Mouse (Mus musculus) kidney, adult 2 months (tissue): ENCODE results near the gene Herc1. TPM values are rescaled to one million over a fixed set of nuclear protein-coding genes. Genes with fewer than 3 reads are reported as not detected.

Experiments
- DNase-seq: peaks from one replicate; pipeline ENCODE4 v3.0.0; 2021
- H3K27ac ChIP-seq: fragments of 200-500 bp; 2 replicates; pipeline ENCODE4 v1.5.1; 2012; ENCODE audit warnings: low read depth, low read length, control low read depth, inconsistent platforms; ENCODE audit not compliant: insufficient read depth
- H3K27me3 ChIP-seq: fragments of 200-500 bp; replicated peaks from 2 replicates; pipeline ENCODE4 v1.6.1; 2012; ENCODE audit warnings: mild to moderate bottlenecking, moderate library complexity, low read length, inconsistent platforms; ENCODE audit not compliant: control insufficient read depth, insufficient read depth
- H3K36me3 ChIP-seq: fragments of 200-500 bp; 2 replicates; pipeline ENCODE4 v1.6.1; 2012; ENCODE audit warnings: mild to moderate bottlenecking, moderate library complexity, low read length, inconsistent platforms; ENCODE audit not compliant: control insufficient read depth, insufficient read depth
- H3K4me1 ChIP-seq: fragments of 200-500 bp; 2 replicates; pipeline ENCODE4 v1.6.1; 2011; ENCODE audit warnings: low read length; ENCODE audit not compliant: control insufficient read depth, insufficient read depth
- H3K4me3 ChIP-seq: fragments of 200-500 bp; 2 replicates; pipeline ENCODE4 v1.5.1; 2011; ENCODE audit warnings: mild to moderate bottlenecking, low read depth, low read length, control low read depth; ENCODE audit not compliant: insufficient read depth
- CTCF ChIP-seq: fragments of 200-500 bp; conservative IDR thresholded peaks from 2 replicates; pipeline ENCODE4 v1.5.1; 2011; ENCODE audit warnings: low read depth, mild to moderate bottlenecking, control low read depth, low read length, moderate library complexity, mixed read lengths; ENCODE audit not compliant: insufficient read depth, insufficient read length
- POLR2A ChIP-seq: fragments of 200-500 bp; IDR thresholded peaks from one replicate; pipeline ENCODE4 v1.6.1; 2011; ENCODE audit warnings: low read depth, low read length, control low read depth
- WGBS: fragments of 180-500 bp; shearing (Covaris S2); methylation state at CpG from one replicate; pipeline ENCODE4 v1.1.7; 2018; 5-methylcytosine and 5-hydroxymethylcytosine counted together
- polyA plus RNA-seq: library from polyadenylated mRNA; depleted of rRNA; stranded (reverse); fragments of >200 nt; gene quantifications from 2 replicates; pipeline ENCODE4 v1.2.3, GENCODE M21; 2012

Herc1 gene
- polyA plus RNA-seq, 1 experiment, result 12.0 TPM

GRCm38 (mm10) chr9:66332393-66332792 is 17.9 kb upstream of the Herc1 start:
- H3K27me3 ChIP-seq, result no peaks in the 10 kb centered on the region
- no peak for TF ChIP-seq POLR2A
- no peak for TF ChIP-seq CTCF
- whole genome bisulfite sequencing, result 90% methylated on average over 2 of the region's 2 CpGs
- H3K36me3 ChIP-seq, result no peaks in the 10 kb centered on the region
- H3K27ac ChIP-seq, result no peak overlapping the region
- no peak for DNase-seq
- no peak overlapping the region for H3K4me3 ChIP-seq
- H3K4me1 ChIP-seq, result no peaks in the 10 kb centered on the region

- no peaks in the 10 kb centered on the region for H3K36me3 ChIP-seq
- DNase-seq, result no peak
- H3K4me1 ChIP-seq, result no peaks in the 10 kb centered on the region
- TF ChIP-seq CTCF (no peak), POLR2A (no peak)
- no peak overlapping the region for H3K4me3 ChIP-seq
- H3K27ac ChIP-seq, result no peak overlapping the region
- no peaks in the 10 kb centered on the region for H3K27me3 ChIP-seq
Observed at GRCm38 (mm10) chr9:66337280-66337679, 13.0 kb upstream of the Herc1 start.

- DNase-seq, result no peak
- WGBS, result 65% methylated on average over 3 of the region's 3 CpGs
- no peaks in the 10 kb centered on the region for H3K36me3 ChIP-seq
Observed at GRCm38 (mm10) chr9:66338005-66338782, 12.1 kb upstream of the Herc1 start.

GRCm38 (mm10) chr9:66339714-66340113 is 10.5 kb upstream of the Herc1 start:
- Histone ChIP-seq H3K27ac (no peak overlapping the region), H3K4me1 (no peaks in the 10 kb centered on the region), H3K36me3 (no peaks in the 10 kb centered on the region), H3K27me3 (no peaks in the 10 kb centered on the region), H3K4me3 (no peak overlapping the region)
- no peak for TF ChIP-seq POLR2A
- no peak for TF ChIP-seq CTCF
- no peak for DNase-seq
- WGBS, result 68% methylated on average over 1 of the region's 1 CpGs

More at GRCm38 (mm10) chr9:66338005-66338782, 12.1 kb upstream of the Herc1 start:
- Histone ChIP-seq H3K4me3 (no peak overlapping the region), H3K27ac (no peak overlapping the region), H3K4me1 (no peaks in the 10 kb centered on the region), H3K27me3 (no peaks in the 10 kb centered on the region)
- TF ChIP-seq CTCF (no peak), POLR2A (no peak)

GRCm38 (mm10) chr9:66340394-66341094 is 9.7 kb upstream of the Herc1 start:
- no peaks in the 10 kb centered on the region for H3K36me3 ChIP-seq
- DNase-seq, result no peak
- no peaks in the 10 kb centered on the region for H3K4me1 ChIP-seq
- 95% methylated on average over 3 of the region's 3 CpGs for WGBS
- H3K4me3 ChIP-seq, result no peak overlapping the region
- H3K27ac ChIP-seq, result no peak overlapping the region
- no peaks in the 10 kb centered on the region for H3K27me3 ChIP-seq
- TF ChIP-seq POLR2A, result no peak
- no peak for TF ChIP-seq CTCF

DNA sequence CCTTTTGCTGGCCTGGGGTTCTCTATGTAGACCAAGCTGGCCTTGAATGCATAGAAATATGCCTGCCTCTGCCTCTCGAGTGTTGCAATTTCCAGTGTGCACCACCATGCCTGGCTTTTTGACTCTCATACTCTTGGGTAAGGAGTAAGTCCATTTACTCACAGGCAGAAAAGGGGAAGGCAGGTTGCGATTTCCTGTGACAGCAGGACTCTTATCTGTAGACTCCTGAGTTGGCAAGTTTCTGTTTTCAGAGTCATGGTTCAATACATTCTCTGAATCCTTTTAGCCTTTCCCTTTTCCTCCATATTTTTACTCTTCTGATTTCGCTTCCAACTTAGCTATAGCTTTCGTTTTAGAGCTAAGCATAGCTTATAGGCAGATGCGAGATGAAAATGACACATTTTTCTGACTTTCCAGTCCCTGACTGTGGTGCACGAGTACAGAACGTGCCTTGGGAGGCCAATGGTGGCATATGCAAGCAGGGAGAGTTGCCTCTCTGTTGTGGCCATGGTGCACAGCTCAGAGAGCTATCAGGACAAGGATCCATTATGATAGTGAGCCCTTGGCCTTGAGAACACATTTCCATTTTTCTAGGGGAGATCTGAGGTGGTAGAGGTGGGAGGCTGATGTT is 2.7 kb upstream of the Herc1 start:
- WGBS, result 90% methylated on average over 7 of the region's 7 CpGs
- no peaks in the 10 kb centered on the region; the same call in 1 of the 2 replicates for H3K4me1 ChIP-seq
- H3K36me3 ChIP-seq, result no peaks in the 10 kb centered on the region
- H3K4me3 ChIP-seq, result no peak overlapping the region
- H3K27me3 ChIP-seq, result no peaks in the 10 kb centered on the region
- H3K27ac ChIP-seq, result no peak overlapping the region
- TF ChIP-seq CTCF (no peak), POLR2A (no peak)
- no peak for DNase-seq
